Mouse (Mus musculus) megakaryocyte, embryonic 14.5 days (primary cell): ENCODE results near the gene Elfn1. TPM values are rescaled to one million over a fixed set of nuclear protein-coding genes. Genes with fewer than 3 reads are reported as not detected.
A peak's percentile ranks its signal among the peaks of the same experiment; 100 is the strongest.

Experiments used
- H3K27me3 ChIP-seq: replicated peaks from 2 replicates; pipeline ENCODE3; 2012; ENCODE audit warnings: inconsistent platforms
- H3K36me3 ChIP-seq: replicated peaks from 2 replicates; pipeline ENCODE3; 2012; ENCODE audit warnings: low read length, inconsistent platforms, mixed read lengths
- H3K4me1 ChIP-seq: 2 replicates; pipeline ENCODE4 v1.6.1; 2012; ENCODE audit warnings: inconsistent platforms
- H3K4me3 ChIP-seq: replicated peaks from 2 replicates; pipeline ENCODE3; 2012; ENCODE audit warnings: moderate library complexity, mild to moderate bottlenecking, inconsistent platforms
- H3K9me3 ChIP-seq: 2 replicates; pipeline ENCODE4 v1.6.1; 2012; ENCODE audit warnings: inconsistent platforms
- FLI1 ChIP-seq: IDR thresholded peaks from 2 replicates; pipeline ENCODE4 v1.6.1; 2012; ENCODE audit warnings: low read length, inconsistent platforms, mixed read lengths
- GATA1 ChIP-seq: IDR thresholded peaks from 3 replicates; pipeline ENCODE4 v1.6.1; 2012; ENCODE audit warnings: mixed read lengths, low read length, inconsistent platforms, borderline replicate concordance
- polyA plus RNA-seq: library from polyadenylated mRNA; stranded (reverse); fragments of >175 nt; gene quantifications from 2 replicates; pipeline ENCODE4 v1.2.3, GENCODE M21; 2012; ENCODE audit warnings: low replicate concordance; ENCODE audit not compliant: insufficient read depth

Gene Elfn1
- polyA plus RNA-seq, 1 experiment, result 0.11 TPM

GRCm38 (mm10) chr5:139892326-139892994 is 15.3 kb upstream of the Elfn1 start:
- TF ChIP-seq GATA1 (no peak), FLI1 (no peak)
- peaks cover 6% of the 10 kb centered on the region; the same call in 1 of the 2 replicates for H3K4me1 ChIP-seq
- H3K4me3 ChIP-seq, result no peak overlapping the region
- H3K36me3 ChIP-seq, result no peaks in the 10 kb centered on the region
- H3K9me3 ChIP-seq, result no peaks in the 10 kb centered on the region
- peaks cover 77% of the 10 kb centered on the region for H3K27me3 ChIP-seq

DNA sequence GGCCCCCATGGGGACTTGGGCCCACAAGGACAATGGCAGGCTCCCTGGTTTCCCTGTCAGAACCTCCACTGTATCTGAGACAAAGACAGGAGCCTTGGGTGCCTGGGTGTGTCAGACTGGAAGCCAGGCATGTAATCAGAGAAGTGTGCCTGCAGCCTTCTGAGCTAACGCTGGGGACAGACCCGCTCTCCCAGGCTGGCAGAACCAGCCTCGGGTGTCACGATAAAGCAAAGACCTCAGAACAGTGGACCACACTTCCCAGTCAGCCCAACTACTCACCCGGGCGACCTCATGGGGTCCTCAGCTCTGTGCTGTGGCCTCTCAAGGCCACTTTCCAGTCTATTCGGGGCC is 14.8 kb upstream of the Elfn1 start:
- Histone ChIP-seq H3K4me3 (no peak overlapping the region), H3K4me1 (peaks cover 6% of the 10 kb centered on the region; the same call in 1 of the 2 replicates), H3K27me3 (peaks cover 74% of the 10 kb centered on the region), H3K9me3 (no peaks in the 10 kb centered on the region), H3K36me3 (no peaks in the 10 kb centered on the region)
- TF ChIP-seq GATA1 (no peak), FLI1 (no peak)

DNA sequence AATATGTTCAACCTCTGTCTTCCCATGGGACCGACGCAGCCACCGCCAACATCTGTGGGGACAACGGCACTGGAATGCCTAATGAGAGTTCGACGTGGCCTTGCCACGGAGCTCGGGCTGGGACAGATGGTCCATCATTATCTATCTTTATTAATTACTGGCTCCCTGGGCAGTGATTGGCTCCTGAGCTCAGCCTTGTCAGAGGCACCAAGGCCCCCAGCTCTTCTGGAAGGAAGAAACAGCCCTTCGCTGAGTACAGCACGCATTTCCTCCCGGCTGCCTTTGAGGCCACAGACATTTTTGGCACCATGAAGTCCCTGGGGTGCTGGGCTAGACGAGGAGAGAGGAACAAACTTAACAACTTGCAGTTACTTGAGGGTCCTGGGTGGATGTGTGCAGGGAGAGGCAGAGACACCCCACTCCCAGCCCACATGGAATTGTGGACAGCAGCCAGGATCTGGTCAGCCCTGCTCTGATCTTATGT is 13.7 kb upstream of the Elfn1 start:
- H3K4me1 ChIP-seq, result peaks cover 6% of the 10 kb centered on the region; the same call in 1 of the 2 replicates

GRCm38 (mm10) chr5:139899044-139899443 is 8.7 kb upstream of the Elfn1 start:
- Histone ChIP-seq H3K4me3 (no peak overlapping the region), H3K27me3 (peaks cover 75% of the 10 kb centered on the region), H3K4me1 (no peaks in the 10 kb centered on the region), H3K36me3 (no peaks in the 10 kb centered on the region), H3K9me3 (no peaks in the 10 kb centered on the region)
- TF ChIP-seq GATA1 (no peak), FLI1 (no peak)

More for the DNA sequence above, 13.7 kb upstream of the Elfn1 start:
- no peak for TF ChIP-seq GATA1
- no peak for TF ChIP-seq FLI1
- Histone ChIP-seq H3K36me3 (no peaks in the 10 kb centered on the region), H3K9me3 (no peaks in the 10 kb centered on the region), H3K27me3 (peaks cover 74% of the 10 kb centered on the region), H3K4me3 (no peak overlapping the region)

GRCm38 (mm10) chr5:139905121-139905520 is 2.6 kb upstream of the Elfn1 start:
- Histone ChIP-seq H3K9me3 (no peaks in the 10 kb centered on the region), H3K36me3 (no peaks in the 10 kb centered on the region), H3K27me3 (peaks cover 92% of the 10 kb centered on the region), H3K4me3 (no peak overlapping the region), H3K4me1 (peaks cover 25% of the 10 kb centered on the region)
- TF ChIP-seq GATA1 (no peak), FLI1 (no peak)

- Histone ChIP-seq H3K4me1 (peaks cover 27% of the 10 kb centered on the region), H3K9me3 (no peaks in the 10 kb centered on the region), H3K4me3 (no peak overlapping the region), H3K36me3 (no peaks in the 10 kb centered on the region), H3K27me3 (peaks cover 94% of the 10 kb centered on the region)
- no peak for TF ChIP-seq GATA1
- no peak for TF ChIP-seq FLI1
These were observed 1.2 kb upstream of the Elfn1 start for GRCm38 (mm10) chr5:139906507-139906906.

GRCm38 (mm10) chr5:139907241-139907640 is 502 bp upstream of the Elfn1 start:
- peaks cover 33% of the 10 kb centered on the region for H3K4me1 ChIP-seq
- H3K4me3 ChIP-seq, result no peak overlapping the region
- no peaks in the 10 kb centered on the region for H3K36me3 ChIP-seq
- H3K9me3 ChIP-seq, result no peaks in the 10 kb centered on the region
- H3K27me3 ChIP-seq, result peaks cover 94% of the 10 kb centered on the region
- TF ChIP-seq FLI1, result no peak
- no peak for TF ChIP-seq GATA1

DNA sequence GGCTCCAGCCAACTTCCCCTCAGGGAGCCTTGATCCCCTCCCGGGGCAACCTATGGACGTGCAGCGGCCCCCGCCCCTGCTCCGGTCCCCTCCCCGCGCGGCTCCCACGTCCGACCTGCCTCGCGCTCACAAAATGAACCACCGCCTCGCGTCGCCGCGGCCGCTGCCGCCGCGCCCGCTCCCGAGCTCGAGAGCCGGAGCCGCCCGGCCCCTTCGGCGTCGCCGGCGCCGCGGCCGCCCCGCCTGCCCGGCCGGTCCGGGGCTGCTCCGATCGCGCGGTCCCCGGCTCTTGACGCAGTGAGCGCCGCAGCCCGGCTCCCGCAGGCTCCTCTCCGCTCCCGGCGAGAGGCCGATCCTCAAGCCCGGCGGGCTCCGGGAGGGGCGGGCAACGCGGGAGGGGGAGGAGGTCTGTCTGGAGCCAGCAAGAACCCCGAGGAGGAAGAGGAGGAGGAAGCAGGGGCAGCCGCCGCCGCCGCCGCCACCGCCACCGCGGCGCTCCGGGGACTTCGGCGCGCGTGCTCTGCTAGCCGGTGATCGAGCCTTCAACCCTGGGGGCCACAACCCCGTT is 584 bp downstream of the Elfn1 start:
- H3K27me3 ChIP-seq, result peaks cover 98% of the 10 kb centered on the region

GRCm38 (mm10) chr5:139908811-139909627 is 1.3 kb downstream of the Elfn1 start:
- TF ChIP-seq FLI1, result no peak
- no peak for TF ChIP-seq GATA1
- Histone ChIP-seq H3K4me3 (peak overlapping the region; percentile 88), H3K27me3 (peaks cover 99% of the 10 kb centered on the region), H3K4me1 (peaks cover 38% of the 10 kb centered on the region), H3K36me3 (no peaks in the 10 kb centered on the region), H3K9me3 (no peaks in the 10 kb centered on the region)

More for the DNA sequence above, 584 bp downstream of the Elfn1 start:
- H3K9me3 ChIP-seq, result no peaks in the 10 kb centered on the region
- no peak for TF ChIP-seq GATA1
- no peak for TF ChIP-seq FLI1
- H3K36me3 ChIP-seq, result no peaks in the 10 kb centered on the region
- H3K4me3 ChIP-seq, result peak overlapping the region; percentile 88
- peaks cover 38% of the 10 kb centered on the region for H3K4me1 ChIP-seq
